Comparison of ENCODE assay signal across 27 mouse cellular contexts in the genomic region with DNA sequence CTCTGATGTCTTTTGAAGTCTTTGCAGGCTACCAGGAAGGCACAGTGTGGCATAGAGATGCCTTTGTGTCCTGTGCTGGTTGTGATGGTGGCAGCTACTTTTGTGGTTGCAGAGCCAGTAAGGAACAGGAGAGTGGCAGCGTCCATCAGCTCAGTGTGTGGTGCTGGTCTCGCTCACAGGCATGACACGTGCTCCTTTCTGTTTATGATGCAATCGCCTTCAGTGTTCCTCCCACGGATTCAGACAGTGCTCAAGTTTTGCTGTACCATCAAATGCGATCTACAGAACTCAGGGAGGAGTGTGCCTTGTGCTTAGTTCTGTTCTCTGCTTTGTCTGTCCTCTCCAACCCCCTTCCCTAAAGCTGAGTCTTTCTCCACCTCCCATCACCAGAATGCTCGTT.
DNase-seq lines count a peak whose midpoint lies in the region; ATAC-seq and TF ChIP-seq lines count a peak whose summit lies in the region.
"Had no signal": no experiment of that assay in that cellular context is flagged by ENCODE, and none has a peak within 500 bp of the region (broad histone marks: within the 10 kb centered on the region; RNA-seq: fewer than 3 reads in every experiment).

No protein-coding gene starts in this region.

- no peak for ATAC-seq in liver, embryonic 11.5 days (replicated peaks; ENCODE audit: low FRiP score)
- ATAC-seq: forebrain, embryonic 15.5 days; hindbrain, embryonic 16.5 days; intestine, postnatal 0 days; Patski had no signal

- no peaks in the 10 kb centered on the region; the same call in 1 of the 2 replicates for H3K4me1 ChIP-seq in liver, adult 2 months (ENCODE audit: control insufficient read depth, insufficient read depth, low read length)
- no peaks in the 10 kb centered on the region for H3K4me1 ChIP-seq in liver, embryonic 11.5 days (replicated peaks; ENCODE audit: control insufficient read depth, insufficient read depth, low read length)

- H3K4me3 ChIP-seq in liver, adult 2 months (ENCODE audit: insufficient read depth, low read depth, low read length), result no peak overlapping the region
- no peak overlapping the region for H3K4me3 ChIP-seq in liver, embryonic 11.5 days (ENCODE audit: low read depth, low read length)
- no peak overlapping the region for H3K4me3 ChIP-seq in C2C12 (ENCODE audit: insufficient read depth, poor library complexity, severe bottlenecking)
- H3K4me3 ChIP-seq: embryonic facial prominence, embryonic 10.5 days; embryonic facial prominence, embryonic 13.5 days; erythroblast, embryonic 14.5 days; forebrain, embryonic 12.5 days; forebrain, embryonic 15.5 days; gastrocnemius, adult 2 months; hindbrain, embryonic 12.5 days had no signal

- H3K27me3 ChIP-seq in liver, adult 2 months (ENCODE audit: control insufficient read depth, insufficient read depth, low read length), result no peaks in the 10 kb centered on the region
- no peaks in the 10 kb centered on the region for H3K27me3 ChIP-seq in liver, embryonic 11.5 days (replicated peaks; ENCODE audit: control insufficient read depth, insufficient read depth, low read length)
- no peaks in the 10 kb centered on the region for H3K27me3 ChIP-seq in C2C12 (ENCODE audit: control insufficient read depth, insufficient read depth, insufficient read length)
- H3K27me3 ChIP-seq: embryonic facial prominence, embryonic 13.5 days; forebrain, embryonic 12.5 days; forebrain, embryonic 15.5 days; hindbrain, embryonic 12.5 days; Patski had no signal

- H3ac ChIP-seq in C2C12 (ENCODE audit: control insufficient read depth, insufficient read length, low read depth), result no peak overlapping the region

- H3K36me3 ChIP-seq in liver, adult 2 months (ENCODE audit: control insufficient read depth, insufficient read depth, low read length), result no peaks in the 10 kb centered on the region
- H3K36me3 ChIP-seq in liver, embryonic 11.5 days (ENCODE audit: control insufficient read depth, insufficient read depth, low read length), result no peaks in the 10 kb centered on the region
- H3K36me3 ChIP-seq in C2C12 (ENCODE audit: control insufficient read depth, insufficient read depth), result no peaks in the 10 kb centered on the region
- H3K36me3 ChIP-seq: embryonic facial prominence, embryonic 10.5 days; embryonic facial prominence, embryonic 13.5 days; forebrain, embryonic 12.5 days; forebrain, embryonic 15.5 days; hindbrain, embryonic 12.5 days had no signal

- no peak for TF ChIP-seq POLR2A in liver, adult 2 months (IDR thresholded peaks at IDR 0.05; ENCODE audit: extremely low read depth, insufficient read depth, low read length)

- no peak overlapping the region for H3K4me2 ChIP-seq in liver, embryonic 11.5 days
- H3K4me2 ChIP-seq: embryonic facial prominence, embryonic 13.5 days; forebrain, embryonic 12.5 days; forebrain, embryonic 15.5 days; heart, embryonic 11.5 days; hindbrain, embryonic 12.5 days had no signal

- WGBS in liver, adult 2 months, result 47% methylated on average over 7 of the region's 7 CpGs
- 62% methylated on average over 7 of the region's 7 CpGs for WGBS in liver, embryonic 11.5 days

- no peak overlapping the region for H3K27ac ChIP-seq in liver, adult 2 months (replicated peaks; ENCODE audit: insufficient read depth, low read depth, low read length)
- no peak overlapping the region for H3K27ac ChIP-seq in liver, embryonic 11.5 days (ENCODE audit: low read depth, low read length)
- H3K27ac ChIP-seq: embryonic facial prominence, embryonic 10.5 days; embryonic facial prominence, embryonic 13.5 days; forebrain, embryonic 12.5 days; forebrain, embryonic 15.5 days; gastrocnemius, adult 2 months; hindbrain, embryonic 12.5 days had no signal

- H3K79me3 ChIP-seq in C2C12 (ENCODE audit: low read depth), result no peaks in the 10 kb centered on the region

- peak; percentile 6 for DNase-seq in liver, adult 2 months (ENCODE audit: extremely low read depth, low read depth, low spot score)
- no peak for DNase-seq in liver, embryonic 11.5 days (ENCODE audit: low spot score)
- DNase-seq in 3134 (ENCODE audit: extremely low read depth, insufficient read length, low spot score), result peak; percentile 4
- DNase-seq in brain, adult 2 months (ENCODE audit: low read depth, low spot score), result peak; percentile 18
- DNase-seq in right cerebral cortex, adult 2 months (ENCODE audit: low spot score in 2 of 2), result no peak
- no peak for DNase-seq in testis, postnatal 14 days (ENCODE audit: low spot score)
- DNase-seq: adrenal gland, postnatal 10 days; adrenal gland, postnatal 36 days; cerebellum, adult 11 months; cerebellum, adult 2 months; cerebellum, postnatal 10 days; cerebellum, postnatal 36 days; embryo, embryonic 11 days; gastrocnemius, adult 2 months; gastrocnemius, postnatal 14 days; heart, adult 11 months had no signal

- no peaks in the 10 kb centered on the region for H3K9me3 ChIP-seq in liver, embryonic 11.5 days (ENCODE audit: control insufficient read depth, low read length)
- H3K9me3 ChIP-seq: embryonic facial prominence, embryonic 10.5 days; embryonic facial prominence, embryonic 13.5 days; forebrain, embryonic 12.5 days; forebrain, embryonic 15.5 days; hindbrain, embryonic 12.5 days had no signal

- H3K79me2 ChIP-seq in liver, adult 2 months (ENCODE audit: control insufficient read depth, insufficient read depth, low read length), result no peaks in the 10 kb centered on the region
- no peaks in the 10 kb centered on the region for H3K79me2 ChIP-seq in C2C12 (ENCODE audit: control insufficient read depth, insufficient read depth)

- no peak overlapping the region for H3K9ac ChIP-seq in liver, adult 2 months (ENCODE audit: low read depth, low read length)
- H3K9ac ChIP-seq in liver, embryonic 11.5 days (ENCODE audit: low read depth, low read length), result no peak overlapping the region
- H3K9ac ChIP-seq: embryonic facial prominence, embryonic 13.5 days; forebrain, embryonic 12.5 days; forebrain, embryonic 15.5 days; hindbrain, embryonic 12.5 days had no signal

- TF ChIP-seq CTCF in liver, adult 2 months (IDR thresholded peaks at IDR 0.05; ENCODE audit: low read depth, low read length), result no peak
- TF ChIP-seq CTCF in C2C12 (IDR thresholded peaks at IDR 0.05; ENCODE audit: control insufficient read depth, insufficient read depth, insufficient read length), result no peak

TF ChIP-seq in C2C12, 6 proteins besides CTCF, POLR2A, EP300 and RAD21:
- TF ChIP-seq MAX (IDR thresholded peaks at IDR 0.05) (no peak), CEBPB (IDR thresholded peaks at IDR 0.05; ENCODE audit: low read depth) (peak; percentile 11)
TF ChIP-seq in C2C12: peak in this region for 1.

Comparison
In these comparisons a context has a peak if more than half of its experiments do, and no peak if none do; other contexts are left out.
1. DNase-seq: peak in liver, adult 2 months (single experiment), 3134 (single experiment) and brain, adult 2 months (single experiment); none in liver, embryonic 11.5 days (single experiment), right cerebral cortex, adult 2 months (0 of 2) and testis, postnatal 14 days (single experiment).